Mouse (Mus musculus) embryonic facial prominence, embryonic 11.5 days (tissue): ENCODE data around the gene Uqcrfs1. TPM values are rescaled to one million over a fixed set of nuclear protein-coding genes. Genes with fewer than 3 reads are reported as not detected.
A peak's percentile ranks its signal among the peaks of the same experiment; 100 is the strongest.

Source experiments
- ATAC-seq: fragments of 200-750 bp; cut with Nextera tagmentation; replicated peaks from 2 replicates; pipeline ENCODE4 v1.8.0; 2017; ENCODE audit warnings: low read depth; ENCODE audit not compliant: insufficient number of reproducible peaks, low FRiP score, low TSS enrichment
- DNase-seq: peaks from one replicate; pipeline ENCODE4 v3.0.0-alpha.2; 2015; ENCODE audit warnings: low spot score
- H3K27ac ChIP-seq: fragments of 300-500 bp; sonication (generic); replicated peaks from 2 replicates; pipeline ENCODE4 v1.5.1; 2014; ENCODE audit warnings: mild to moderate bottlenecking, low read depth, low read length, control low read depth
- H3K27me3 ChIP-seq: fragments of 300-500 bp; sonication (generic); 2 replicates; pipeline ENCODE4 v1.6.1; 2014; ENCODE audit warnings: mild to moderate bottlenecking, low read length, moderate library complexity, mixed read lengths; ENCODE audit not compliant: control insufficient read depth, insufficient read depth
- H3K36me3 ChIP-seq: fragments of 300-500 bp; sonication (generic); replicated peaks from 2 replicates; pipeline ENCODE4 v1.6.1; 2014; ENCODE audit warnings: low read depth, mild to moderate bottlenecking, low read length, moderate library complexity, mixed read lengths; ENCODE audit not compliant: control insufficient read depth, insufficient read depth
- H3K4me1 ChIP-seq: fragments of 300-500 bp; sonication (generic); 2 replicates; pipeline ENCODE4 v1.6.1; 2014; ENCODE audit warnings: low read length, mixed read lengths; ENCODE audit not compliant: control insufficient read depth, insufficient read depth
- H3K4me2 ChIP-seq: fragments of 300-500 bp; sonication (generic); 2 replicates; pipeline ENCODE4 v1.6.1; 2014; ENCODE audit warnings: low read depth, mild to moderate bottlenecking, control low read depth, low read length, moderate library complexity
- H3K4me3 ChIP-seq: fragments of 300-500 bp; sonication (generic); 2 replicates; pipeline ENCODE4 v1.5.1; 2014; ENCODE audit warnings: low read depth, low read length, control low read depth
- H3K9ac ChIP-seq: fragments of 300-500 bp; sonication (generic); replicated peaks from 2 replicates; pipeline ENCODE4 v1.6.1; 2014; ENCODE audit warnings: mild to moderate bottlenecking, control low read depth, low read length
- H3K9me3 ChIP-seq: fragments of 300-500 bp; sonication (generic); replicated peaks from 2 replicates; pipeline ENCODE4 v1.6.1; 2016; ENCODE audit warnings: mild to moderate bottlenecking, low read length, inconsistent platforms, mixed read lengths; ENCODE audit not compliant: control insufficient read depth
- WGBS: fragments of 180-500 bp; shearing (Covaris S2); extraction: QIAGEN DNeasy Blood & Tissue Kit; methylation state at CpG from one replicate; pipeline ENCODE4 v1.1.7; 2014; 5-methylcytosine and 5-hydroxymethylcytosine counted together
- polyA plus RNA-seq: library from polyadenylated mRNA; unstranded; fragments of >200 nt; fragmentation: Nextera tagmentation; extraction: Ambion mirVana; gene quantifications from 2 replicates; pipeline ENCODE4 v1.2.1, GENCODE M21; 2014

Gene Uqcrfs1
- polyA plus RNA-seq, 1 experiment from 2014 or later: 249 TPM

- ATAC-seq (no peak), DNase-seq (peak; percentile 50)
- Histone ChIP-seq H3K27ac (no peak overlapping the region), H3K27me3 (no peaks in the 10 kb centered on the region), H3K4me2 (no peak overlapping the region), H3K4me3 (no peak overlapping the region), H3K9me3 (no peaks in the 10 kb centered on the region), H3K4me1 (no peaks in the 10 kb centered on the region), H3K36me3 (no peaks in the 10 kb centered on the region), H3K9ac (no peak overlapping the region)
- 57% methylated on average over 8 of the region's 8 CpGs for WGBS
These were observed 21.6 kb upstream of the Uqcrfs1 start for GRCm38 (mm10) chr13:30566767-30567166.

- Histone ChIP-seq H3K9ac (no peak overlapping the region), H3K4me3 (no peak overlapping the region), H3K4me2 (no peak overlapping the region), H3K4me1 (no peaks in the 10 kb centered on the region), H3K36me3 (no peaks in the 10 kb centered on the region), H3K9me3 (no peaks in the 10 kb centered on the region), H3K27me3 (no peaks in the 10 kb centered on the region), H3K27ac (no peak overlapping the region)
- 71% methylated on average over 1 of the region's 1 CpGs for WGBS
- DNase-seq (no peak), ATAC-seq (no peak)
These were observed 15.4 kb upstream of the Uqcrfs1 start for GRCm38 (mm10) chr13:30560603-30561002.

GRCm38 (mm10) chr13:30560052-30560451 lies 14.9 kb upstream of the Uqcrfs1 start:
- DNase-seq: no peak
- Histone ChIP-seq H3K9me3 (no peaks in the 10 kb centered on the region), H3K27me3 (no peaks in the 10 kb centered on the region), H3K4me2 (no peak overlapping the region), H3K36me3 (no peaks in the 10 kb centered on the region), H3K9ac (no peak overlapping the region), H3K4me3 (no peak overlapping the region), H3K4me1 (no peaks in the 10 kb centered on the region), H3K27ac (no peak overlapping the region)
- 90% methylated on average over 5 of the region's 5 CpGs for WGBS
- no peak for ATAC-seq

GRCm38 (mm10) chr13:30557751-30558150 lies 12.6 kb upstream of the Uqcrfs1 start:
- DNase-seq: no peak
- Histone ChIP-seq H3K27ac (no peak overlapping the region), H3K27me3 (no peaks in the 10 kb centered on the region), H3K36me3 (no peaks in the 10 kb centered on the region), H3K4me3 (no peak overlapping the region), H3K9ac (no peak overlapping the region), H3K9me3 (no peaks in the 10 kb centered on the region), H3K4me1 (no peaks in the 10 kb centered on the region), H3K4me2 (no peak overlapping the region)
- no peak for ATAC-seq
- 89% methylated on average over 2 of the region's 2 CpGs for WGBS

- DNase-seq (no peak), ATAC-seq (no peak)
- H3K9ac ChIP-seq: no peak overlapping the region
- H3K4me2 ChIP-seq: no peak overlapping the region
- no peaks in the 10 kb centered on the region for H3K4me1 ChIP-seq
- no peak overlapping the region for H3K4me3 ChIP-seq
- 48% methylated on average over 5 of the region's 5 CpGs for WGBS
- no peaks in the 10 kb centered on the region for H3K36me3 ChIP-seq
- H3K27me3 ChIP-seq: no peaks in the 10 kb centered on the region
- no peaks in the 10 kb centered on the region for H3K9me3 ChIP-seq
- H3K27ac ChIP-seq: no peak overlapping the region
These were observed 8.0 kb upstream of the Uqcrfs1 start for GRCm38 (mm10) chr13:30553051-30553587.

- 82% methylated on average over 5 of the region's 5 CpGs for WGBS
- DNase-seq: no peak
- no peak for ATAC-seq
- H3K4me1 ChIP-seq: no peaks in the 10 kb centered on the region
- H3K27me3 ChIP-seq: no peaks in the 10 kb centered on the region
- H3K4me2 ChIP-seq: no peak overlapping the region
- H3K9me3 ChIP-seq: no peaks in the 10 kb centered on the region
- no peaks in the 10 kb centered on the region for H3K36me3 ChIP-seq
- H3K4me3 ChIP-seq: no peak overlapping the region
- H3K9ac ChIP-seq: no peak overlapping the region
- H3K27ac ChIP-seq: no peak overlapping the region
These were observed 4.2 kb upstream of the Uqcrfs1 start for GRCm38 (mm10) chr13:30549339-30549738.

GRCm38 (mm10) chr13:30548835-30549234 lies 3.7 kb upstream of the Uqcrfs1 start:
- ATAC-seq (no peak), DNase-seq (peak; percentile 90)
- Histone ChIP-seq H3K4me2 (no peak overlapping the region), H3K4me3 (no peak overlapping the region), H3K4me1 (no peaks in the 10 kb centered on the region), H3K9me3 (no peaks in the 10 kb centered on the region), H3K27me3 (no peaks in the 10 kb centered on the region), H3K9ac (no peak overlapping the region), H3K27ac (no peak overlapping the region), H3K36me3 (no peaks in the 10 kb centered on the region)
- WGBS: 21% methylated on average over 2 of the region's 2 CpGs

GRCm38 (mm10) chr13:30530761-30531160 lies 14.4 kb downstream of the Uqcrfs1 start:
- no peak for ATAC-seq
- no peak overlapping the region for H3K4me3 ChIP-seq
- WGBS: 8% methylated on average over 5 of the region's 5 CpGs

More at GRCm38 (mm10) chr13:30530761-30531160, 14.4 kb downstream of the Uqcrfs1 start:
- H3K4me1 ChIP-seq: no peaks in the 10 kb centered on the region
- no peaks in the 10 kb centered on the region for H3K9me3 ChIP-seq
- H3K9ac ChIP-seq: no peak overlapping the region
- no peaks in the 10 kb centered on the region for H3K36me3 ChIP-seq
- H3K4me2 ChIP-seq: no peak overlapping the region
- no peak overlapping the region for H3K27ac ChIP-seq
- no peaks in the 10 kb centered on the region for H3K27me3 ChIP-seq
- DNase-seq: peak; percentile 80
